In the genomic region with DNA sequence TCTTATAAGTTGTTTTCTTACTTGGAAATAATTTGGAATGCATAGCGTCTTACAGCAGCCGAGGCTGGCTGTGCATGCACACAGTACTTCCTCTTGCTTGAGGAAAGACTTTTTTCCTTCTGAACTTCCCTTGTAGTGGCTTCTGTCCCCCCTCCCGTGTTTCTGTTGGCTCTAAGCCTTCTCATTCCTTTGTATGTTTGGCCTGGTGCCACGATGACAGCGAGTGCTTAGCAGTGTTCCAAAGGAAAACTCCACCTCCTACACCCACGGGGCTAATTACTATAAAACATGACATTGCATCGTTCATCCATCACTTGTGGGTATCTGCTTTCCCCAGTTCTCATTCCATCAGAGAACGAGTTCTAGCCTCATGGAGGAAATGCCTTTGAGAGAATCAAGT, we compare ENCODE assay signal across 8 mouse cellular contexts. TPM values are rescaled to one million over a fixed set of nuclear protein-coding genes. Genes with fewer than 3 reads are reported as not detected.
DNase-seq lines count a peak whose midpoint lies in the region; ATAC-seq lines count a peak whose summit lies in the region.

A gene (plus strand): TSS at position 313 of the 400 bp plus-strand sequence.

- peak; percentile 89 for ATAC-seq in heart, embryonic 14.5 days (ENCODE audit: insufficient number of reproducible peaks, insufficient read depth, low FRiP score, low read depth)

- H3K4me3 ChIP-seq in heart, embryonic 14.5 days (ENCODE audit: control insufficient read depth in 1 of 2, insufficient read depth in 1 of 2, low read depth in 1 of 2, low read length in 2 of 2) = no peak within 1 kb of the TSS

- 15% methylated on average over 8 of the region's 8 CpGs for WGBS in heart, embryonic 14.5 days

- H3K27ac ChIP-seq in heart, embryonic 14.5 days (replicated peaks in 1 of 2; ENCODE audit: control insufficient read depth in 1 of 2, insufficient read depth in 1 of 2, low read depth in 2 of 2, low read length in 2 of 2) = peak within 1 kb of the TSS; percentile 14 to 25; a peak in 3 of 4 replicates

- no peaks in the 10 kb centered on the region for H3K27me3 ChIP-seq in heart, embryonic 14.5 days (ENCODE audit: control insufficient read depth, insufficient read depth, low read length)

- 0 out of 2 replicates have a peak within 1 kb of the TSS, but pooled peaks have one; percentile 12 for H3K4me2 ChIP-seq in heart, embryonic 14.5 days (ENCODE audit: low read length)

- H3K9ac ChIP-seq in heart, embryonic 14.5 days (ENCODE audit: low read length) = no peak within 1 kb of the TSS

- intact Hi-C loops in left cerebral cortex, postnatal 4 days (cut with DNase I) = no loop called here

- H3K36me3 ChIP-seq in heart, embryonic 14.5 days (ENCODE audit: control insufficient read depth, insufficient read depth, low read length) = no peaks in the 10 kb centered on the region

- DNase-seq in left cerebral cortex, postnatal 4 days = peak; percentile 60
- no peak for DNase-seq in left cerebral cortex, adult 8-10 months (ENCODE audit: low spot score in 2 of 2)
- peak; percentile 42 for DNase-seq in brain, adult 2 months (ENCODE audit: low read depth, low spot score)
- DNase-seq in kidney, postnatal 36 days = peak; percentile 86 to 90
- DNase-seq in ovary, postnatal 14 days (ENCODE audit: low spot score) = peak; percentile 38
- no peak for DNase-seq in urinary bladder, adult 2 months (ENCODE audit: low spot score)
- no peak for DNase-seq in spleen, postnatal 36 days (ENCODE audit: low spot score in 2 of 2)

- no peaks in the 10 kb centered on the region for H3K9me3 ChIP-seq in heart, embryonic 14.5 days (ENCODE audit: control insufficient read depth, low read length)

- peaks cover 3 to 11% of the 10 kb centered on the region in 2 experiments for H3K4me1 ChIP-seq in heart, embryonic 14.5 days (ENCODE audit: control insufficient read depth in 2 of 2, insufficient read depth in 2 of 2, low read length in 2 of 2)

RNA-seq across cellular contexts. Expression of the gene that starts here (rescaled TPM):
- total RNA-seq in left cerebral cortex, postnatal 4 days (2021) = not detected
- not detected for total RNA-seq in left cerebral cortex, adult 8-10 months (2022)
- 0.19 TPM in 1 of 2 replicates, not detected in the other for polyA plus RNA-seq in heart, embryonic 14.5 days (2014; fragmentation: Nextera tagmentation; extraction: Ambion mirVana)
- 0.04 TPM in 2 replicates for polyA plus RNA-seq in urinary bladder, adult 2 months (2012; rRNA removed)

Comparison
In these comparisons a context has a peak if more than half of its experiments do, and no peak if none do; other contexts are left out.
1. Peak in DNase-seq in left cerebral cortex, postnatal 4 days; RNA of the gene not detected or under 1 TPM.
2. Peak in ATAC-seq, H3K27ac ChIP-seq and H3K4me2 ChIP-seq in heart, embryonic 14.5 days; RNA of the gene not detected or under 1 TPM.
3. DNase-seq: peak in brain, adult 2 months (single experiment), kidney, postnatal 36 days (2 of 2) and ovary, postnatal 14 days (single experiment); none in left cerebral cortex, adult 8-10 months (0 of 2), urinary bladder, adult 2 months (single experiment) and spleen, postnatal 36 days (0 of 2).